Mouse (Mus musculus) bone marrow macrophage, adult 2 months (primary cell): ENCODE measurements around the gene Lpar1.

ENCODE experiments used
- CTCF ChIP-seq: IDR thresholded peaks from 2 replicates; pipeline ENCODE4 v1.5.1; 2012; ENCODE audit warnings: low read depth, mild to moderate bottlenecking, low read length, moderate library complexity
- POLR2A ChIP-seq: IDR thresholded peaks from 2 replicates; pipeline ENCODE4 v1.6.1; 2012; ENCODE audit warnings: mild to moderate bottlenecking, low read depth, low read length, borderline replicate concordance

DNA sequence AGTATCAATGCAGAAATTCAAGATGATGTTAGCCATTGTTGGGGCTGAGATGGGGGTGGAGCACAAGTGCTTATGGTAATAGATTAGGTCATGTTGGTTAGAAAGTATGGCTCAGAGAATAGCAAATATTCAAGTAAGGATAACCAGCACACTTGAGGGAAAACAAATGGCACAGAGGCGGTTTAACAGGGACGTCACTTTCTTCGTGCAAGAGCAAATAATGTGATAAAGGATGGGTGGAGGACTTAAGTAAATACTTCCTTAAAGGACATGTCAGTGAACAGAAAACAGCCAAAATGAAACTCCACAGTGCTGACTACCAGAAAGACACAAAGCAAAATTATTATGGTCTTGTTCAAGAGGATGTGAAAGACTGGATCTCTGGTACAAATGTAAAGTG, 42.1 kb downstream of the Lpar1 start:
- TF ChIP-seq CTCF (no peak), POLR2A (no peak)
